Mouse (Mus musculus) limb, embryonic 15.5 days (tissue): Measurements from ENCODE around the gene Tcaf1. TPM values are rescaled to one million over a fixed set of nuclear protein-coding genes. Genes with fewer than 3 reads are reported as not detected.

Source experiments
- ATAC-seq: fragments of 200-750 bp; cut with Nextera tagmentation; 2 replicates; pipeline ENCODE4 v1.8.0; 2017; ENCODE audit warnings: low read depth, moderate TSS enrichment; ENCODE audit not compliant: insufficient number of reproducible peaks, low FRiP score, low TSS enrichment
- H3K27ac ChIP-seq: fragments of 300-500 bp; sonication (generic); 2 replicates; pipeline ENCODE4 v1.5.1; 2015; ENCODE audit warnings: moderate library complexity, mild to moderate bottlenecking, inconsistent platforms
- H3K27me3 ChIP-seq: fragments of 300-500 bp; sonication (generic); 2 replicates; pipeline ENCODE4 v1.6.1; 2015; ENCODE audit warnings: inconsistent platforms
- H3K36me3 ChIP-seq: fragments of 300-500 bp; sonication (generic); 2 replicates; pipeline ENCODE4 v1.6.1; 2015; ENCODE audit warnings: inconsistent platforms
- H3K4me1 ChIP-seq: fragments of 300-500 bp; sonication (generic); 2 replicates; pipeline ENCODE4 v1.6.1; 2015; ENCODE audit warnings: inconsistent platforms
- H3K4me2 ChIP-seq: fragments of 300-500 bp; sonication (generic); 2 replicates; pipeline ENCODE4 v1.6.1; 2015; ENCODE audit warnings: mild to moderate bottlenecking, inconsistent platforms
- H3K4me3 ChIP-seq: fragments of 300-500 bp; sonication (generic); 2 replicates; pipeline ENCODE4 v1.5.1; 2015; ENCODE audit warnings: mild to moderate bottlenecking, inconsistent platforms
- H3K9ac ChIP-seq: fragments of 300-500 bp; sonication (generic); 2 replicates; pipeline ENCODE4 v1.6.1; 2015; ENCODE audit warnings: inconsistent platforms
- H3K9me3 ChIP-seq: fragments of 300-500 bp; sonication (generic); 2 replicates; pipeline ENCODE4 v1.6.1; 2016; ENCODE audit warnings: inconsistent platforms
- WGBS: fragments of 180-500 bp; shearing (Covaris S2); methylation state at CpG from one replicate; pipeline ENCODE4 v1.1.7; 2015; 5-methylcytosine and 5-hydroxymethylcytosine counted together
- polyA plus RNA-seq: library from polyadenylated mRNA; unstranded; fragments of >200 nt; fragmentation: Nextera tagmentation; extraction: Ambion mirVana; gene quantifications from 2 replicates; pipeline ENCODE4 v1.2.1, GENCODE M21; 2015

The Tcaf1 gene
- polyA plus RNA-seq, 1 experiment from 2014 or later: 64.5 TPM

GRCm38 (mm10) chr6:42676011-42676410, 33.9 kb downstream of the Tcaf1 start:
- H3K36me3 ChIP-seq: peaks cover 80% of the 10 kb centered on the region

GRCm38 (mm10) chr6:42671767-42672166, 38.1 kb downstream of the Tcaf1 start:
- Histone ChIP-seq H3K9ac (no peak overlapping the region), H3K4me3 (no peak overlapping the region), H3K9me3 (no peaks in the 10 kb centered on the region), H3K36me3 (peaks cover 55% of the 10 kb centered on the region), H3K4me1 (no peaks in the 10 kb centered on the region), H3K27ac (no peak overlapping the region), H3K4me2 (no peak overlapping the region), H3K27me3 (no peaks in the 10 kb centered on the region)
- no peak for ATAC-seq
- 79% methylated on average over 1 of the region's 1 CpGs for WGBS

More at GRCm38 (mm10) chr6:42676011-42676410, 33.9 kb downstream of the Tcaf1 start:
- no peaks in the 10 kb centered on the region for H3K9me3 ChIP-seq
- H3K27me3 ChIP-seq: no peaks in the 10 kb centered on the region
- no peak overlapping the region for H3K9ac ChIP-seq
- no peak overlapping the region for H3K27ac ChIP-seq
- no peak overlapping the region for H3K4me2 ChIP-seq
- WGBS: 89% methylated on average over 3 of the region's 3 CpGs
- H3K4me1 ChIP-seq: no peaks in the 10 kb centered on the region
- H3K4me3 ChIP-seq: no peak overlapping the region
- ATAC-seq: no peak

GRCm38 (mm10) chr6:42667722-42668121, 42.2 kb downstream of the Tcaf1 start:
- no peak overlapping the region for H3K27ac ChIP-seq
- no peak overlapping the region for H3K9ac ChIP-seq
- H3K4me2 ChIP-seq: no peak overlapping the region
- no peaks in the 10 kb centered on the region for H3K27me3 ChIP-seq
- peaks cover 15% of the 10 kb centered on the region for H3K36me3 ChIP-seq
- H3K4me1 ChIP-seq: no peaks in the 10 kb centered on the region
- no peaks in the 10 kb centered on the region for H3K9me3 ChIP-seq
- 88% methylated on average over 2 of the region's 2 CpGs for WGBS
- ATAC-seq: no peak
- no peak overlapping the region for H3K4me3 ChIP-seq

GRCm38 (mm10) chr6:42661739-42662138, 48.1 kb downstream of the Tcaf1 start:
- no peak; the same call in 1 of the 2 replicates for ATAC-seq
- 38% methylated on average over 2 of the region's 2 CpGs for WGBS
- Histone ChIP-seq H3K4me3 (no peak overlapping the region), H3K4me1 (no peaks in the 10 kb centered on the region), H3K27me3 (no peaks in the 10 kb centered on the region), H3K36me3 (no peaks in the 10 kb centered on the region), H3K4me2 (no peak overlapping the region), H3K27ac (no peak overlapping the region), H3K9me3 (no peaks in the 10 kb centered on the region), H3K9ac (no peak overlapping the region)

GRCm38 (mm10) chr6:42644912-42645549, 64.9 kb downstream of the Tcaf1 start, which contains the start of gene Tcaf2:
TSS of gene Tcaf2 (minus strand) at chr6:42645254.
- peak within 1 kb of the TSS; percentile 42 for H3K4me3 ChIP-seq
- H3K36me3 ChIP-seq: no peaks in the 10 kb centered on the region
- no peaks in the 10 kb centered on the region for H3K9me3 ChIP-seq
- H3K27me3 ChIP-seq: no peaks in the 10 kb centered on the region
- peak; percentile 96 for ATAC-seq
- H3K27ac ChIP-seq: peak within 1 kb of the TSS; percentile 4
- H3K4me1 ChIP-seq: no peaks in the 10 kb centered on the region
- no peak within 1 kb of the TSS for H3K9ac ChIP-seq
- peak within 1 kb of the TSS; percentile 69 for H3K4me2 ChIP-seq
- under 1% methylated on average over 23 of the region's 23 CpGs for WGBS

- Histone ChIP-seq H3K27me3 (no peaks in the 10 kb centered on the region), H3K4me2 (no peak overlapping the region), H3K27ac (no peak overlapping the region), H3K9me3 (no peaks in the 10 kb centered on the region), H3K4me1 (no peaks in the 10 kb centered on the region), H3K9ac (no peak overlapping the region), H3K4me3 (no peak overlapping the region), H3K36me3 (no peaks in the 10 kb centered on the region)
- ATAC-seq: no peak
- WGBS: 88% methylated on average over 5 of the region's 5 CpGs
These were observed 75.5 kb downstream of the Tcaf1 start for GRCm38 (mm10) chr6:42634393-42634792.

GRCm38 (mm10) chr6:42631395-42631794, 78.5 kb downstream of the Tcaf1 start:
- H3K27ac ChIP-seq: no peak overlapping the region
- H3K9ac ChIP-seq: no peak overlapping the region
- H3K36me3 ChIP-seq: no peaks in the 10 kb centered on the region
- H3K4me1 ChIP-seq: no peaks in the 10 kb centered on the region
- H3K4me2 ChIP-seq: no peak overlapping the region
- ATAC-seq: no peak
- H3K4me3 ChIP-seq: no peak overlapping the region
- 69% methylated on average over 4 of the region's 4 CpGs for WGBS
- H3K9me3 ChIP-seq: no peaks in the 10 kb centered on the region
- no peaks in the 10 kb centered on the region for H3K27me3 ChIP-seq

Other genes with a start within 250 kb of the Tcaf1 start
- gene Olfr458, start 244.9 kb downstream of the Tcaf1 start, polyA plus RNA-seq: not detected in 2 replicates
- gene Olfr457, start 233.8 kb downstream of the Tcaf1 start, polyA plus RNA-seq: not detected in 2 replicates
- gene Olfr456, start 222.9 kb downstream of the Tcaf1 start, polyA plus RNA-seq: not detected in 2 replicates
- not detected in 2 replicates for gene Olfr455, start 162.5 kb downstream of the Tcaf1 start, polyA plus RNA-seq
- gene Tcaf3, start 112.4 kb downstream of the Tcaf1 start, polyA plus RNA-seq: not detected in 2 replicates
- gene Tcaf2, start 64.8 kb downstream of the Tcaf1 start, polyA plus RNA-seq: 5.0 and 5.2 TPM in 2 replicates
- not detected in 2 replicates for gene Olfr453, start 29.3 kb upstream of the Tcaf1 start, polyA plus RNA-seq
- gene Olfr38, start 46.3 kb upstream of the Tcaf1 start, polyA plus RNA-seq: not detected in 2 replicates
- gene Olfr452, start 75.0 kb upstream of the Tcaf1 start, polyA plus RNA-seq: not detected in 2 replicates
- gene Olfr450, start 101.9 kb upstream of the Tcaf1 start, polyA plus RNA-seq: not detected in 2 replicates
- not detected in 2 replicates for gene Olfr449, start 124.3 kb upstream of the Tcaf1 start, polyA plus RNA-seq
- gene Olfr448, start 180.4 kb upstream of the Tcaf1 start, polyA plus RNA-seq: not detected in 2 replicates
- gene Olfr447, start 198.8 kb upstream of the Tcaf1 start, polyA plus RNA-seq: not detected in 2 replicates
- gene Olfr446, start 211.3 kb upstream of the Tcaf1 start, polyA plus RNA-seq: not detected in 2 replicates
- gene Olfr444, start 239.0 kb upstream of the Tcaf1 start, polyA plus RNA-seq: not detected in 2 replicates